Mouse (Mus musculus): ENCODE measurements at regions not wholly inside any gene's neighbourhood (a gene's known extent, or its start where the extent isn't known, plus 50 kb on each side); places are given as distances from the start of the nearest gene placed in this dataset.

DNA sequence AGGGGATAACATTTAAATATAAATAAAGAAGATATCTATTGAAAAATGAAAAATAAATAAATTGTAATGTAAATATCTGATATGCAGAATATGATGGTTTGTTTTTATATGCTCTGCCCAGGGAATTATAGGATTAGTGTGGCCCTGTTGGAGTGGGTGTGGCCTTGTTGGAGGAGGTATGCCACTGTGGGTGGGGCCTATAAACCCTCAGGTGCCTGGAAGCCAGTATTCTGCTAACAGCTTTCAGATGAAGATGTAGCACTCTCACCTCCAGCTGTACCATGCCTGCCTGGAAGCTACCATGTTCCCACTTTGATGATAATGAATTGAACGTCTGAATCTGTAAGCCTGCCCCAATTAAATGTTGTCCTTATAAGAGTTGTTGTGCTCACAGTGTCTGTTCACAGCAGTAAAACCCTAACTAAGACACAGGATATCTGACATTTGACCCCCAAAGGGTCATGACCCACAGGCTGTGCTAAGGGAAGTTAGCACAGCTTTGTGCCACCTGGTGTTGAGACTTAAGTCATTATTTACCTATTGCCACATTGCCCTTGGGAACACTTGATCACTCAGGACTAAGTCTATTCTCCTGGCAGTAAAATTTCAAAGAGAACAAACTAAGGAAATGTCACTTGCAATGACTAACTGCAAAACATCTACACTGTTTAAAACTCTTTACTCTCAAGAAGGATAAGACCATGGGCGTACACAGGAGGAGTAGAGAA, 270.4 kb downstream of the Plk2 start:
- WGBS = 31% methylated on average over 2 of the region's 2 CpGs
- Histone ChIP-seq H3K27ac (ENCODE audit: low read depth) (no peak overlapping the region), H3K9ac (ENCODE audit: low read length) (no peak overlapping the region), H3K4me1 (replicated peaks; ENCODE audit: control insufficient read depth, insufficient read depth, low read length) (no peaks in the 10 kb centered on the region), H3K36me3 (ENCODE audit: control insufficient read depth, insufficient read depth, low read length) (no peaks in the 10 kb centered on the region), H3K27me3 (replicated peaks; ENCODE audit: control insufficient read depth, insufficient read depth, low read length) (no peaks in the 10 kb centered on the region), H3K9me3 (ENCODE audit: control insufficient read depth, low read length) (no peaks in the 10 kb centered on the region), H3K4me2 (ENCODE audit: low read length) (no peak overlapping the region), H3K4me3 (ENCODE audit: low read depth, low read length) (no peak overlapping the region)
- ATAC-seq (replicated peaks; ENCODE audit: low FRiP score, low TSS enrichment, low read depth) = no peak
- no peak for DNase-seq (ENCODE audit: low spot score)

DNA sequence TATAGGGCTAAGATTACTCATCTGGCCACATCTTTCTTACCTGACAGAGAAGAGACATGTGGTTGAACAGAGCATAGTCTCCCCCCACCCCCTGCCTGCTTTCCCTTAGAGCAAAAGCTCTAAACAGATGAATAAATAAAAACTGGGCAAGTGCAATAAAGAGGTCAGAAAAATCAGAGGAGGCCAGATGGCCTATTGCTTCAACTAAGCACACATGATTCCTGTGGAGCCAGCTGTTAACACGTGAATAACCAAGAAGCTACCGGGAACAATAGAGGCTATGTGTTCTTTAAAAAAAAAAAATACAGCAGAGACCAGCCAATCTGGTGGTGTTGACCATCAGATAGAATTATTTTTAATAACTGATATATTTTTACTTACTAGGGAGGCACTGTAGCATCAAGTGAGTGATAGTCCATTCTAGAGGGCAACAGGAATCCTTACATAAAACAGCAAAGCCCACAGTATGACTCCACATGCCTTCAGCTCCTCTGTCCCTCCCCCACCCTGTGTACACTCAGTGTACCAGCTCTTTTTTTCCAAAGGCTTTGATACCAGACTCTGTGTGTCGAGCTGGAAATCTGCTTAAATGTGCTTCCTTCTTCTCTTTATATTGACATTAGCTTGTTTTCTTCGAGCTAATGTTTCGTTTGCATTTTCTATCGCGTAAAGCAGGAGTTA, 272.6 kb downstream of the Plk2 start:
- Histone ChIP-seq H3K4me2 (ENCODE audit: low read length) (no peak overlapping the region), H3K9me3 (ENCODE audit: control insufficient read depth, low read length) (no peaks in the 10 kb centered on the region), H3K4me1 (replicated peaks; ENCODE audit: control insufficient read depth, insufficient read depth, low read length) (no peaks in the 10 kb centered on the region), H3K27me3 (replicated peaks; ENCODE audit: control insufficient read depth, insufficient read depth, low read length) (no peaks in the 10 kb centered on the region), H3K27ac (ENCODE audit: low read depth) (no peak overlapping the region), H3K36me3 (ENCODE audit: control insufficient read depth, insufficient read depth, low read length) (no peaks in the 10 kb centered on the region), H3K4me3 (ENCODE audit: low read depth, low read length) (no peak overlapping the region), H3K9ac (ENCODE audit: low read length) (no peak overlapping the region)
- no peak for DNase-seq (ENCODE audit: low spot score)
- 64% methylated on average over 7 of the region's 7 CpGs for WGBS
- ATAC-seq (replicated peaks; ENCODE audit: low FRiP score, low TSS enrichment, low read depth) = no peak

DNA sequence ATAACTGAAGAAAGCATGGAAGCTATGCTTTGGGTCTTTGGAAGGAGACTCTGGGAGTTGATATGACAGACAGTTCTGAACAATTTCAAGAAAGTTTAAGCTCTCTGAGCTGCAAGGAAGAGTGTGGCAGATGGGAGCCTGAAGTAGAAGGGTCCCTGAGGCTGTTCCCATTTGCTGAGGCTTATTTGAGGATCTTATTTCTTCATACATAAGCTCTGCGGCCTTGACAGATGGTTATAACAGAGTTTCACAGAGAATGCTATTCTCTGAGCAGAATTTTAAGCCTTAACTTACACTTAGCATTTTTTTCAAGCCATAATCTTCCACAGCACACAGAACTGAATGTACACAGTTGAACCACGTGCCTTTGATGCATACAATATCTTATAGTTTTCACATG, 278.7 kb downstream of the Plk2 start:
- H3K27me3 ChIP-seq (replicated peaks; ENCODE audit: control insufficient read depth, insufficient read depth, low read length) = no peaks in the 10 kb centered on the region
- WGBS = 72% methylated on average over 2 of the region's 2 CpGs
- no peaks in the 10 kb centered on the region for H3K9me3 ChIP-seq (ENCODE audit: control insufficient read depth, low read length)
- no peak overlapping the region for H3K9ac ChIP-seq (ENCODE audit: low read length)
- H3K4me2 ChIP-seq (ENCODE audit: low read length) = no peak overlapping the region
- no peaks in the 10 kb centered on the region for H3K36me3 ChIP-seq (ENCODE audit: control insufficient read depth, insufficient read depth, low read length)
- no peaks in the 10 kb centered on the region for H3K4me1 ChIP-seq (replicated peaks; ENCODE audit: control insufficient read depth, insufficient read depth, low read length)
- no peak for ATAC-seq (replicated peaks; ENCODE audit: low FRiP score, low TSS enrichment, low read depth)
- no peak overlapping the region for H3K4me3 ChIP-seq (ENCODE audit: low read depth, low read length)
- DNase-seq (ENCODE audit: low spot score) = no peak
- no peak overlapping the region for H3K27ac ChIP-seq (ENCODE audit: low read depth)

DNA sequence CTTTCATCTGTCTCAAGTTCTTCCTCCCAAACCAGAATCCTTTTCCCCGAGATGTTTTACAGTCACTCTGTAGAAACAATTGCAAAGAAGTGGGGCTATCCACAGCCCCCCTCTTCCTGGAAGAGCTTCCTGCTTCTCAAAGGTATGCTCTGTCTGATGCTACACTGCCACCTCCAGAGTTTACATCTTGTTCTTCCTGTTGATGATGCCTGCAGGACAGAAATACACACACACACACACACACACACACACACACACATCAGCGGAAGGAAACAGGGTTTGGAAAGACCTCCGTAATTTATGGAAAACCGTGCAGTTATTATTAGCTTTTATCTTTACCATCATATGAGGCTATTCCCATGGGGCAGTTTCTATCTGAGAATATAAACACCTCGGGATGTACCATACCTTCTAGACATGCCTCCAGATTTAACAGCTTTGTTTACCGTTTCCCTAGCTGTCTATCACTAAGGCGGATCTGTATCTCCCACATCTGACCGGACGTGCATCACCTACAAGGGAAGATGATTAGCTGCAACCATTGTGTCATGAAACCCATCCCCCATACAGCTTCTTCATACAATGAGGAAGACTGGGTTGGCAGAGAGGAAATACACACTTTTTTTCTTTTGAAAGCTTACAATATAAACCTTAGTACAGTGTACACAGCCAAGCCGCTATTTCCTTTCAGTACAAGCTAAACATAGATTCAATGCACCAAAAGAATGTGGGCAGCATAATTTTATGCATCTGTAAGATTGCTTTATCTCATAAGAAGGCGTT, 288.6 kb downstream of the Plk2 start:
- Histone ChIP-seq H3K4me2 (ENCODE audit: low read length) (no peak overlapping the region), H3K4me3 (ENCODE audit: low read depth, low read length) (no peak overlapping the region), H3K27ac (ENCODE audit: low read depth) (no peak overlapping the region), H3K9ac (ENCODE audit: low read length) (no peak overlapping the region), H3K36me3 (ENCODE audit: control insufficient read depth, insufficient read depth, low read length) (no peaks in the 10 kb centered on the region), H3K4me1 (replicated peaks; ENCODE audit: control insufficient read depth, insufficient read depth, low read length) (no peaks in the 10 kb centered on the region), H3K9me3 (ENCODE audit: control insufficient read depth, low read length) (no peaks in the 10 kb centered on the region), H3K27me3 (replicated peaks; ENCODE audit: control insufficient read depth, insufficient read depth, low read length) (no peaks in the 10 kb centered on the region)
- WGBS = 64% methylated on average over 11 of the region's 11 CpGs
- ATAC-seq (replicated peaks; ENCODE audit: low FRiP score, low TSS enrichment, low read depth) (no peak), DNase-seq (ENCODE audit: low spot score) (no peak)

DNA sequence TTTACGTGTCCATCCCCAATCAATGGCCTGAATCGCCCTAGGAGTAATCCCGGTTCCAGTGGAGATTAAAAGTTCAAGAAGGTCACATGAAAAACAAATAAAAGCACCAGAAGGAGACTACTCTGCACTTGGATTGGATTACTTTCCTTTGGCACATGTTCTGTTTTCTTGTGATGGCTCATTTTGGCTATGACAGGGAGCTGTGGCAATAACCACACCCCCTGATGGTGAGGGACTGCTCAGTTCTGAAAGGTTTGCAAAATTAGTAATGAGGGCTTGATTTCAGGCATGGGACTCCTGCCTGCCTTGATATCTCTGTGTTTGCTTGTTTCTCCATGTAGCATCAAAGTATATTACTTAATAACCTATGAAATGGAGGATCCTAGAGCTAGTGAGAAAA, 293.9 kb downstream of the Plk2 start:
- H3K4me3 ChIP-seq (ENCODE audit: low read depth, low read length) = no peak overlapping the region
- H3K27me3 ChIP-seq (replicated peaks; ENCODE audit: control insufficient read depth, insufficient read depth, low read length) = no peaks in the 10 kb centered on the region
- no peaks in the 10 kb centered on the region for H3K9me3 ChIP-seq (ENCODE audit: control insufficient read depth, low read length)
- no peak for ATAC-seq (replicated peaks; ENCODE audit: low FRiP score, low TSS enrichment, low read depth)
- H3K4me2 ChIP-seq (ENCODE audit: low read length) = no peak overlapping the region
- 0 out of 2 replicates have a peak, but pooled peaks cover 3% of the 10 kb centered on the region for H3K4me1 ChIP-seq (replicated peaks; ENCODE audit: control insufficient read depth, insufficient read depth, low read length)
- H3K27ac ChIP-seq (ENCODE audit: low read depth) = no peak overlapping the region
- no peak overlapping the region for H3K9ac ChIP-seq (ENCODE audit: low read length)
- no peak for DNase-seq (ENCODE audit: low spot score)
- WGBS = 56% methylated on average over 3 of the region's 3 CpGs
- no peaks in the 10 kb centered on the region for H3K36me3 ChIP-seq (ENCODE audit: control insufficient read depth, insufficient read depth, low read length)

DNA sequence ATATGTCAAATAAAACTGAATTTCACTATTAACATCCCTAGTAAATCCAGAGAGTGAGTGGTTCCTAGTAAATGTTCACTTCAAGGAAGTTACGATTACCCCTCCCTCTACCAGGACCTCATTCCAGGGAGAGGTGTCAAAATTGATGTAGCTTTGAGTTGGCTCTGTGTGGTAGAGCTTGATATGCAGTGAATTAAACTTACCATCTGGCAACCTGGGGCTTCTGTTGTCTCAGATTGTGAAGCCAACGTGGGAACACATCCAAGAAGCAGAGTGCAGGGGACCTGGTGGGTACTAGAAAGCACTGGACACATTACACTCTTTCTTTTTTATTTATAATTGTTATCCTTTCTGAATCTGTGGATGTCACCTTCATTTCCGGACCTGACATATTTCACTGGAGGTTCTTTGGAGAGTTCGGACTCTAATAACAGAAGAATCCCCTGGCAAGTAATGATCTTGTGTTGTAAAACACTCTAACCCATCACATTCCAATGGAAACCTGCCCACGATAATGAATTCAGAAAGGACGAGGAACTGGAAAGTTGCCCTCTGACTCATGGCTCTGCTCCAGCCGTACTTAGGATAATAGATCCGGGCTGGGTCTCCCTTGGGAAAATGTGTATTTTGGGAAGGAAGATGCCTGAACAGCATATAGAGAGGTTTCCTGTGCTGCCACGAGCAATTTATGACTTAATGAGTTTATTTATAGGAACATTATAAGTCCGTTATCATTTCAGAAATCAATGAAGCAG, 295.8 kb downstream of the Plk2 start:
- WGBS = 33% methylated on average over 10 of the region's 10 CpGs

DNA sequence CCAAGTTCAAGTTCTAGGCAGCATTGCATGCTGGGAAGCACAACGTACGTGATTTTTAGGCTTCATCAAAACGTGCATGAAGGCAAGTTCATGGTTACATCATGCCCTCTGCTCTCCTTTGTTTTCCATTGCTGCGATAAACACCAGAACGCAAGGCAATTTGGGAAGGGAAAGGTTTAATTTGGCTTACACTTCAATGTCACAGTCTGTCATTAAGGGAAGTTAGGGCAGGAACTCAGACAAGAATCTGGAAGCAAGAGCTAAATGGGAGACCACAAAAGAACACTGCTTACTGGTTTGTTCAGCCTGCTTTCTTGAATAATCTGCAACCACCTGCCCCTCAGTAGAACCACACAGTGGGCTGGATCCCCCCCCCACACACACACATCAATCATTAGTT, 297.9 kb downstream of the Plk2 start:
- no peaks in the 10 kb centered on the region for H3K36me3 ChIP-seq (ENCODE audit: control insufficient read depth, insufficient read depth, low read length)
- H3K4me1 ChIP-seq (replicated peaks; ENCODE audit: control insufficient read depth, insufficient read depth, low read length) = 0 out of 2 replicates have a peak, but pooled peaks cover 3% of the 10 kb centered on the region
- WGBS = 78% methylated on average over 5 of the region's 5 CpGs

More for the DNA sequence above, 295.8 kb downstream of the Plk2 start:
- no peak overlapping the region for H3K4me2 ChIP-seq (ENCODE audit: low read length)
- no peak overlapping the region for H3K27ac ChIP-seq (ENCODE audit: low read depth)
- no peaks in the 10 kb centered on the region for H3K36me3 ChIP-seq (ENCODE audit: control insufficient read depth, insufficient read depth, low read length)
- no peak overlapping the region for H3K9ac ChIP-seq (ENCODE audit: low read length)
- ATAC-seq (replicated peaks; ENCODE audit: low FRiP score, low TSS enrichment, low read depth) = no peak
- DNase-seq (ENCODE audit: low spot score) = no peak
- no peaks in the 10 kb centered on the region for H3K9me3 ChIP-seq (ENCODE audit: control insufficient read depth, low read length)
- H3K27me3 ChIP-seq (replicated peaks; ENCODE audit: control insufficient read depth, insufficient read depth, low read length) = no peaks in the 10 kb centered on the region
- H3K4me3 ChIP-seq (ENCODE audit: low read depth, low read length) = no peak overlapping the region
- H3K4me1 ChIP-seq (replicated peaks; ENCODE audit: control insufficient read depth, insufficient read depth, low read length) = 0 out of 2 replicates have a peak, but pooled peaks cover 3% of the 10 kb centered on the region

DNA sequence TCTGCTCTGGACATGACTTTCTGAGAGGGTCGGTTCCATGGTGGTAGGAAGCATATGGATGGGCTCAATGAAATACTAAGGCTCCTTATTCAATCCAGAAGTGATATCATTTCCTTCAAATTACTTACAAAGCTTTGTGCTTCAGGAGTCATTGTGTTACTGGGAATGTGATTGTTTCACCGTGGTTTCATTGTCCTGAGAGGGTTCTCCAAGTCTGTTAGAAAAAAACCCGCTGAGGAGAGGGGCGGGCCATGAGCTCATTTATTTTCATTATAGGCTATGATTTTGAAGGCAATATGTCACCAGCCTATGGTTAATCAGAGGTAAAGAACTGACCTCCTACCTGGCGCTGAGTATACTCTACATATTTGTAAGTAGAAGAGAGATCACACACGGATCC, 300.0 kb downstream of the Plk2 start:
- H3K4me1 ChIP-seq (replicated peaks; ENCODE audit: control insufficient read depth, insufficient read depth, low read length) = 0 out of 2 replicates have a peak, but pooled peaks cover 3% of the 10 kb centered on the region
- DNase-seq (ENCODE audit: low spot score) (no peak), ATAC-seq (replicated peaks; ENCODE audit: low FRiP score, low TSS enrichment, low read depth) (no peak)
- H3K9ac ChIP-seq (ENCODE audit: low read length) = no peak overlapping the region
- no peak overlapping the region for H3K27ac ChIP-seq (ENCODE audit: low read depth)
- no peaks in the 10 kb centered on the region for H3K27me3 ChIP-seq (replicated peaks; ENCODE audit: control insufficient read depth, insufficient read depth, low read length)
- no peak overlapping the region for H3K4me3 ChIP-seq (ENCODE audit: low read depth, low read length)
- H3K9me3 ChIP-seq (ENCODE audit: control insufficient read depth, low read length) = no peaks in the 10 kb centered on the region
- no peaks in the 10 kb centered on the region for H3K36me3 ChIP-seq (ENCODE audit: control insufficient read depth, insufficient read depth, low read length)
- WGBS = 79% methylated on average over 6 of the region's 6 CpGs
- H3K4me2 ChIP-seq (ENCODE audit: low read length) = no peak overlapping the region

More for the DNA sequence above, 297.9 kb downstream of the Plk2 start:
- Histone ChIP-seq H3K4me3 (ENCODE audit: low read depth, low read length) (no peak overlapping the region), H3K9ac (ENCODE audit: low read length) (no peak overlapping the region), H3K9me3 (ENCODE audit: control insufficient read depth, low read length) (no peaks in the 10 kb centered on the region), H3K4me2 (ENCODE audit: low read length) (no peak overlapping the region), H3K27ac (ENCODE audit: low read depth) (no peak overlapping the region), H3K27me3 (replicated peaks; ENCODE audit: control insufficient read depth, insufficient read depth, low read length) (no peaks in the 10 kb centered on the region)
- no peak for DNase-seq (ENCODE audit: low spot score)
- no peak for ATAC-seq (replicated peaks; ENCODE audit: low FRiP score, low TSS enrichment, low read depth)
